Mouse (Mus musculus): ENCODE results near the gene Prkg1.

Gene Prkg1

DNA sequence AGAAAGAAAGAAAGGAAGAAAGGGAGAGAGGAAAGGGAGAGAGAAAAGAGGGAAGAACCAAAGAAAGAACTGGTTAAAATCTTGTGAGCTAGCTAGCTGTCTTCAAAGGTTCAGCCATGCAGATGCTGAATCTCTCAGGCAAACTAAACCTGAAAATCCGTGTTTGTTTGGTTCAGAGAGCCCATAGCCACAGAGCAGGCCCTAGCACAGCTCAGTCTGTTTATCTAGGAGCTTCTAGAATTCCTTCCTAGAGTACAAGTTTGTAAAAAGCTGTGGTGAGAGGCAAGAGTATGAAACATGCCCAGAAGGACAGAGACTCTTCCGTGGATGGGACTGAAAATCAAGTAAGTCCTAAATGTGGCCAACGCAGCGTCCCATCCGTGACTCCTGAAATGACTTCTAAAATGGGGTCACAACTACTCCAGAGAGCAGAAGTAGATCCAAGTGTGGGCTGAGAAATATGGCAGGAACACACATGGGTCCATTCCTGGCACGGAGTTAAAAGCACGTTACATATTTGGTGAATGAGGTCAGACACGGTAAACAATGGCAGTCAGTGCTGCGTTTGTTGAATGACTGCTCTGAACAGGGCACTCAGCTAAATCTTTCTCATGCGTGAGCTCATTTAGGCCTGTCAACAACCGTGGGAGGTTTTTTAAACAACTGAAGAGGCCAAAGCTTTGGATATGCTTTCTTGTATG lies 13.7 kb downstream of the Prkg1 start:
- no peak for ATAC-seq (ENCODE audit: insufficient number of reproducible peaks, low FRiP score, low TSS enrichment)

DNA sequence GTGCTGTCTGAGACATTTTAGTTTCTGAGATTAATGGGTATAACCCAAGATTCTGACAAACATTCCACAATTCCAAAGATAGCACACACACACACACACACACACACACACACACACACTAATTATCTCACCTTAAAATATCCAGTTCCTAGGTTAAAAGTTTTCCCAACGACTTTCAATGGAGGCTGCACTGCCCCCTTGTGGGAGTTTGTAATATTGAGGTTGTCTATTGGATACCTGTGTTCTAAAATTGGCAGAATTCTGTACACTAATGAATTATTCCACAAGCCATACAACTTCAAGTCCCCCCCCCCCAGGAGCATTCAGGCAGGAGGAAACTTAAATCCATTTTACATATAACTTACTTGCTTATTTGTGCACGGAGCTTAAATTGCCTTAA lies 18.2 kb downstream of the Prkg1 start:
- no peak for ATAC-seq (ENCODE audit: insufficient number of reproducible peaks, low FRiP score, low TSS enrichment)

DNA sequence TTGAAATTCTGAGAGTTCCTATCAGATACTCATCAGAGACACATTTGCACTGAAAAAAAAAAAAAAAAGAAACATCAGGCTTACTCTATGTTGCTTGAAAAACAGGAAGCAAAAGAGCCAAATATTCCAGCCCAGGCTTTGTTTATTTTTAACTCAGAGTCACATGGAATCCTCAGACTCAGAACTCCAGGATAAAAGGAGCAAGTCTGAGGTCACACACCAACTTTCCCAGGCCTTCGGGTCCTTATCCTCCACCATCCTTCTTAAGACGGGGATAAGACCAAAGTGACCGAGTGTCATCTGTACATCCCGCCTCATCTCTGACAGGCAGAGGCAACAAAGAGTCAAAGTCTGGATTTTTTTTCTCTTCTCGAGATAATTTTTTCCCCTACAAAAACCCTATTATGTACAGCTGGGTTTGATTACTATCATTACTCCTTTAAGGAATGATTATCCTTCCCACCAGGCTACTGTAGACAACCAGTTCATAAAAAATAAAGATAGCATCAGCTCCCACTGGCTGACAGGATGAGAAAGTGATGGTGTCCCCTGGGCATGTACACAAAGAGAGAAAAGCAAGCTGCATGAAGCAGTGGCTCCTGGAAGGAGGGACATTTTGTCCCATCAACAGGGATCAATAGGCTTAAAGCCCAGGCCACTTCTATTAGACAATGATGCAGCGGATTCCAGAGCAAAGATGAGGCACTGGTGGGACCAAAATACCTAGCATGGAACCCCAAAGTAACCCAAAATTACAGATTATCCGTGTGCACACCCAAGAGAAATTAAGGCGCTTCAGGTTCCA lies 21.4 kb downstream of the Prkg1 start:
- no peak for ATAC-seq (ENCODE audit: insufficient number of reproducible peaks, low FRiP score, low TSS enrichment)

DNA sequence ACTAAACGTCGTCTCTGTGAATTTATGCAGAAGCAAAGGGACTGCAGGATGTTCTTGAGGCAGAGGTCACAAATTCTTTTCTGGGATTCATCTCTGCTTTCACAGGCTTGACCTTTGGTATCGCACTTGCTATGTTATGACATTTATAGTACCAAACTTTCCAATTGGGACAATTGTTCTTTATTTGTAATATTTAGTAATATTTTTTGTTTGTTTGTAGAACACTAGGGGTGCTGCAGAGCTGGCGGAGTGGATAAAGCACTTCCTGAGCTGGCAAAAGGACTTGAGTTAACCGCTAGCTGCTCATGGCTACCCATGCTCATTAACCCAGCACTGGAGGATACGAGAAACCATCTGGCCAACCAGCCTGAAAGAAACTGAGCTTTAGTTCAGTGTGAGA lies 49.9 kb downstream of the Prkg1 start:
- no peak for ATAC-seq (ENCODE audit: insufficient number of reproducible peaks, low FRiP score, low TSS enrichment)

DNA sequence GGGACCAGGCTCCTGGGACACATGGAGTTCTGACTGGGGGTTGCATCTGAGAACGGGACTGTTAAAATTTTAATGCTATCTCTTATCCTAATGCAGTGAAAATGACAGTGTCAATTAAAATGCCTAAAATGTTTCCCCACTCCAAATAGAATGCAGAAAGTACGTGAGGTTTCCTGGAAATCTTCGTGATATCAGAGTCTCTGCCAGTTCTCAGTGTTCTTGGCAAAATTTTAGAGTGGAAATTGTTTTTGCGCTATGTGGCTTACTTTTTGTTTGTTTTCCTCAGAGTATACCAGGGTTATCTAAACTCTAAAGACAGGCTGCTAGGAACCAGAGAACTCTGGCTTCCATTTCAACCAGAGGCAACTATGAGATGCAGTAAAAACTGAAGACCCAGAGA lies 50.4 kb downstream of the Prkg1 start:
- no peak for ATAC-seq (ENCODE audit: insufficient number of reproducible peaks, low FRiP score, low TSS enrichment)

DNA sequence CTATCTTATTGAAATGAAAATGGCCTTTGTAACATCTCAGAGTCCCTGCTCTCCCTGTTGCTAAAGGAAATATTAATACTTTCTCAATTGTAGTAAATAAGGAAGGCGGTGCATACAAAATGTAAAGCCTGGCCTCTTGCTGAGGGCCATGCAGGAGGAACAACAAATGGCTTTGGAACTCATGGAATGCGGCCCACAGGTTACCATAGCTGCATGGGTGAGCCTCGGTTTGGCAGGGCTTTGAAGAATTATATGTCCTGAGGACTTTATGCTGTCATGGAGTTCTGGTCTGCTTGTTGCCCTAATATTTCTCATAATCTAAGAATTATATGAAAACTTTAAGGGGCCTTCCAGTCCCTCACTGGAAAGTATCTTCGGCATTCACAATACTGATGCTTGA lies 51.5 kb downstream of the Prkg1 start:
- no peak for ATAC-seq (ENCODE audit: insufficient number of reproducible peaks, low FRiP score, low TSS enrichment)

DNA sequence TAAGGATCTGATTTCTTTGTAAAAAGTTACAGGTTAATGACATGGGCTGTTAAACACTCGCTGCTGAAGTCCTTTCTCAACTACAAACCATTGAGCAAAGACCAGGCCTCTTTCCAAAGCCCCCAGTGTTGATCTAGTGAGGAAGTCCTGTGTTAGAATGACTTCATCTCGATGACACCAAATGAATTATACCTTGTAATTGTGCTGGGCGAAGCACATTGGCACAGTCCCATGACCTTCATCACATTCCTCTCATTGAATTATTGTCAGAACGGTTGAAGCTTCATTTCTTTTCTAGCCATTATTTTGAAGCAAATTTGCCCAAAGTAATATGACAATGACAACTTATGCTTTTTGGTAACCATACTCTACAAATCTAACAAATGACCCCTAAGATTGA lies 54.5 kb downstream of the Prkg1 start:
- ATAC-seq (ENCODE audit: insufficient number of reproducible peaks, low FRiP score, low TSS enrichment): no peak

DNA sequence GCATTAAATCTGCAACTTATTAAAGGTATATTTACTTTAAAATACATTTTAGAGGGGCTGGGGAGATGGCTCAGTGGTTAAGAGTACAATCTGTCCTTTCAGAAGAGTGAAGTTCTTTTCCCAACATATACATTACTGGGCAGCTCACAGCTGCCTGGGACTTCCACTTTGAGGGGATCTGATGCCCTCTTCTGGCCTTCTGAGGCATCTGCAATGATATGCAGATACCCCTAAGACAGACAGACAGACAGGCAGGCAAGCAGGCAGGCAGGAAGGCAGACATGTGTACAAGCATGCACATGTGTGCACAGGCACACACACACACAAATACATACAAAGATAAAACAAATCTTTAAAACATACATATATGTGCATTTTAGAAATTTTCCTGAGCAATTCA lies 60.8 kb downstream of the Prkg1 start:
- no peak for ATAC-seq (ENCODE audit: insufficient number of reproducible peaks, low FRiP score, low TSS enrichment)

DNA sequence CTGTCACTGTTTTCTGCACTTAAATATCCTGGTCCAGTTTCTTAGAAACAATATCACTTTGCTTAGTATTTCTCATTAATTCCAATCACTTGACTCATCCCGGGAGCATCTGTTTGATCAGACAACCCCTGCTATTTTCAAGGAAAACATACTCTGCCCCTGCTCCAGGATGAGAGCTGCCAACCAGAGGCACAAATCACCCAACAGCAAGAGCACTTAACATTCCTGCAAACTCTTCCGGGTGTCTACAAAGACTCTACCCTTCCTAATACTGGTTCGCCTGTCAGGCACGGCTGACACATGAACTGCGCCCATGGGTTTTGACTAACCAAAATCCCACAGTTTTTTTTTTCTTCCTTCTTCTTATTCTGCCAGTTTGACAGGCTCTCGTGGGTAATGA lies 65.9 kb downstream of the Prkg1 start:
- ATAC-seq (ENCODE audit: insufficient number of reproducible peaks, low FRiP score, low TSS enrichment): no peak

DNA sequence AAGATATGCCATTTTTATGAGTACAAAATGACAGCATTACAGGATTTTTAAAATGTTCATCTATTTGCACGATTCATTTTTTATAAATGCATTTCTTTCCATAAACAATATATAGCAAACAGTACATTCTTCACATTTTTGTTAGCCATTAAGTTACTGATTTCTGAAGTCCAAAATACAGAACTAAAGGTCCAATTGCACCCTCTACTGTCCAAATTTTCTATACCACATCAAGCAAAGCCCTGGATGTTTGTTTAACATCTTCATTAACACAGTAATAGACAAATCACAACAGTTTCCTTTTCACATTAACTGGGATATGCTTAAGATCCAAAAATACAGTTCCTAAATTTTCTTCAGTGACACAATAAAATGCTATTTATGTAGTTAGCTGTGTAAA lies 84.0 kb downstream of the Prkg1 start:
- no peak for ATAC-seq (ENCODE audit: insufficient number of reproducible peaks, low FRiP score, low TSS enrichment)

DNA sequence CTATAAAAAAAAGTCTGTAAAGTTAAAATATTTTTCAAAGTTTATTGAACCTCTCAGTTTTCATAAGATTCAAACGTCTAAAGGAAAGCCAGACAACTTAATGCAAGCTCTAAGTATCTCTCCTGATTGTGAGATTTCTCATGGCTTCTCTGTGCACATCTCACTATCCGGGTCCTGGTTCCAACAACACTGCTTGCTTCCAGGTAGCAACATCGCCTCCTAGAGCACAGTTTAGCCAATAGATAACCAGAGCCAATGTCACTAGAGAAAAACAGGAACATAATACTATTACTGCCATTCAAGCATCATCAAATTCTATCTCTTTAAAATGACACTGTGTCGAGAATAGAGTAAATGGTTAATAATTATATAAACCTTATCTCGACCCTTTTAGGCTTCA lies 86.5 kb downstream of the Prkg1 start:
- ATAC-seq (ENCODE audit: insufficient number of reproducible peaks, low FRiP score, low TSS enrichment): no peak

DNA sequence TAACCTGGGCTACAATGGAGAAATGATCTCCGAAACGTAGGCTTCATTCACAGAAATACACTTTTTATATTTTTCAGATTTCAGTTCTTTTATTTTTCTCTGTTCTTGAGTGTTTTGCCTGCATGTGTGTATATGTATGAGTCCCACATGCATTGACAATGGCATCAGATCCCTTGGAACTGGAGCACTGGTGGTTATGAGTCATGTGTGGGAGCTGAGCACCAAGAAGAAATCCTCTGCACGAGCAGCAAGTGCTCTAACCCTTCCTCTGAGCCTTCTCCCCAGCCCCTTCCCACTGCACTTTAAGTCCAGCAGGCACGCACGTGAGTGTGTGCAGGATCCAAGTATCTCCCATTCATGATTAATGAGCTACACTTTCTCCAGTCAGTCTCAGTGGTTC lies 93.1 kb downstream of the Prkg1 start:
- no peak for ATAC-seq (ENCODE audit: insufficient number of reproducible peaks, low FRiP score, low TSS enrichment)

DNA sequence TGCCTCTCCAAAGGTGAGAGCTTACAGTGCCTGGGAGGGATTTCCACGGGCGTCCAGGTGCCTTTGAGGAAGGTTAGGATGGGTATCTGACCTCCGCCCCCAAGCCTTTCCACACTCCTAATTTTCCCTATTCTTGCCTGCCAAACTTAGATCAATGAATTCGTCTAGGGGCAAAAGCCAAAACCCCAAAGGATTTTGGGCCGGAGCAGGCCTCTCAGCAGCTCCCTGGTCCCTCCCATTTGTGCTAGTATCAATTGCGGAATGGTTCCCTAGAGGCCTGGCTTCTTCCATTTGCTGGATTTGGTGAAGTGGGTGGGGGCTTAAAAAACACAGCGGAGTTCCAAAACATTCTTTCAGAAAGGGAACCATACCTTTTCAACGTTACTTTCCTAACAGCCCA lies 99.8 kb downstream of the Prkg1 start:
- no peak for ATAC-seq (ENCODE audit: insufficient number of reproducible peaks, low FRiP score, low TSS enrichment)

DNA sequence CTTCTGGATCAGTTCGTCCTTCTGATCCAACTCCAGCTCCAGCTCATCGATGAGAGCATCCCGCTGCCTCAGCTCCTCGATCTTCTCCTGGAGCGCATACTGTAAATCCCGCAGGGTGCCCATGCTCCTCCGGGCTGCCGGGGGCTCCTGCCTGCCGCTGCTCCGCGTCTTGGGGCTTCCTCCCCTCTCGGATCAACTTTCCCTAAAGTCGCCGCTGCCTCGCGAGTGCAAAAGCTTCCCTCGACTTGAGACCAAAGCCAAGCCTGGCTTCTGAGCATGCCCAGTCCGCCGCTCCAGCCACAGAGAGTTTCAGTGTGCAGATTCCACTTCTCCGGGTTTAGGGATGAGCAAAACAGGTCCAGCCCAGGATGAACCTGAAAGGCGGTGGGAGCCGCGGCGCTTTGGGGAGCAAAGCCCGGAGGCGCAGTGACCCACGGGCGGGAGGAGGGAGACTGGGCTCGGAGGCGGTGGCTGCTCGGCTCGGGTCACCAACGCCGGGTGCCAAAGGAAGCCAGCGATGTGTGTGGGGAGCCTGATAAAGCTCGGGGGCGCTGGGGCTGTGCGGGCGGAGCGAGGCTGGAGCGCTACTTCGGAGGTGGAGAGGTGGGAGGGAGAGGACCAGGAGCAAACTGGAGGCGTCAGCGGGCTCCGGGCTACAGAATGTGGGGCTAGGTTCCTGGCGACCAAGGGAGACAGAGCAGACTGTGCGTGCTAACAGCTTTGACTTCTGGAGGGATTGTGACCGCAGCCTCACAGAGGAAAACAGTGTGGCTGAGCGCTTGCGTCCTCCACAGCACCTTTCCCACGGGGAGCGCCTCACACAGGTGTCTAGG lies 100.5 kb downstream of the Prkg1 start:
- ATAC-seq (ENCODE audit: insufficient number of reproducible peaks, low FRiP score, low TSS enrichment): peak; percentile 40; the same call in 1 of the 2 replicates

DNA sequence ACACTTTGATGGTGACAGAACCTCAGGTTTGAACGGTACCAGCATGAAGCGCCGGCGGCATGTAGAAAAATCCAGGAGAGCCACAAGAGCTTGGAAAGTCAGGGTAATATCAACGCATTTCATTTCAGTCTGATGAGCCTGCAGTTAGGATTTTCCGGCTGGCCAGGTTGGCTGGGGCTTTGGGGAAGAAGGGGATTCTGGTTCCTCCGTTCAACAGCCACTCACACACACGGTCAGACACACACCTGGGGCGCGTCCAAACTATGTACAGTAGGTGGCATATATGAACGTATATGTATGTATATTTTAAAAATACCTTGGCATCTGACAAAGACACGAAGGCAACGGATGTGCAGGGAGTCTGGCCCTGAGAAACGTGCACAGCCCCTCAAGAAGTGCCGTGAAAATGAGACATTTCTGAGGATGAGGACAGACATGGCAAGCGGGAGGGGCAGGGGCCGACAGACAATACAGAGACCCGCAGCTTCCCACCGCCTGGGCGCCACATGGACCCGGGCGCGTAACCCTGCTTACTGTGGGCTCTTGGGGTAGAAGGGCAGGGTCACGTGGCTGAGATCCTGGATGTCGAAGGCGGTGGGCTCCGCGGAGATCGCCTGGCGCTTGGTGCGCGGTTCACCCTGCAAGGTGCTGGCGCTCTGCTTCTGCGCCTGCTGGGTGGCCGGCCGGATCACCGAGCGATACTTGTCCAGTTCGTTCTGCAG lies 101.2 kb downstream of the Prkg1 start:
- ATAC-seq (ENCODE audit: insufficient number of reproducible peaks, low FRiP score, low TSS enrichment): no peak

DNA sequence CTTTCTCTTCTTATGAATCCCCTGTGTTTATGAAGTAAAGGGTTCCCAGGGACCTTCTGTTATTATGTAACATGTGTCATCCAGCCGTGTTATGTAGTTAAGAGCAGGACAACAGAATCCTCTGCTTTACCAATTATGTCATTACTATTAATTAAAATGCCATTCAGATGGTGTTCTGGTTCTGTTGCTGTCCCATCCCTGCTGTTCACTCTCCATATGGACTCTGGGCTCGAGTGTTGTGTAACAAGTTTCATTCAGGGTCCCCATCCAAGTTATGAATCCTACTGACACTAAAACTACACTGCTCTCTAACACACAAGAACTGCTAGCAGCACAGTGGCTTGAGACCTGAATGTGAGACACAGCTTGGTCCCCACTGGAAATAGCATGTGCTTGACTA lies 102.0 kb downstream of the Prkg1 start:
- no peak for ATAC-seq (ENCODE audit: insufficient number of reproducible peaks, low FRiP score, low TSS enrichment)

DNA sequence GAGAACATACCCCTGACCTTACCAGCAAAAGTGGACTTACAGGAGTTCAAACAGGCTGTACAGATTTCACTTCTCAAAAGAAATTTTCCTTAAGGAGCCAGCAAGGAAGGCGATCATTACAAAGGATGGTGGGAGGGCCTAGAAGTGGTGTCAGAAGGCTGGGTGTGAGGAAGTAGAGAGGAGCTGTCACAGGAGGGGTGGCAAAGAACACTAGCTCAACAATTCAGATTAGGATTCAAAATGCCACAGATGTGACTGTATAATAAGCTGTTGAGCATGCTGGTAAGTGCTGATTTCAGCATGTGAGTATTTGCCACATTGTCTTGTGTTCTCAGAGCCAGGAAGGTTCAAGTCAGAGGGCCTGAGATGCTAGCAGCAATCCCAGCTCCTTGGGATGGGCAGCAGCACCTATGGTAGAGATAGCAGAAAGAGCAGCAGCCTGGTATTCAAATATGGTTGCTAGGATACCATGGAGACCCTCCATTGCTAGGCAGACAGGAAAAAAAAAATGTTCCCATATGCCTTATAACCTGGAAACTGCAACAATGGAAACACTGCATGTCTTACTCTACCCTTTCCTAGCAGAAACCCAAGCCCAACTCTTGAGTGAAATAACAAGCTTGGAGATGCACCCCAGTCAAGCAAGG lies 106.0 kb downstream of the Prkg1 start:
- no peak for ATAC-seq (ENCODE audit: insufficient number of reproducible peaks, low FRiP score, low TSS enrichment)

DNA sequence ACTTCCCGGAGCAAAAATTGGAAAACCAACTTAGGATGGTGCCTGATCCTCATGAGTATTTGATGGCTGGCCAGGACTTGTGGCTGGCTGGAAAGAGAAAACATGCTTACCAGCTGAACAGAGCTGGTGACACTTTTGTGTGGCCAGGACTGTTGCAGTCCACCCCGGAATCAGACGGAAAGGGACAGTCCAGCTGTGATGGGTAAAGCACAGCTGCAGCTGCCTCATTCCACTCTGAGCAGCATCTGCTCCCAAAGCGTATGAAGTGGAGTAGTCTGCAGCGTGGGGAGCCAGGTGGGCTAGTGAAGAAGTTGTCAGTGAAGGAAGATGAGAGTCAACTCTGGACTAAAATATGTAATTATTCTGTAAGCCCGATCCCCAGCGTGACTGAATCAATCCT lies 108.6 kb downstream of the Prkg1 start:
- no peak for ATAC-seq (ENCODE audit: insufficient number of reproducible peaks, low FRiP score, low TSS enrichment)

DNA sequence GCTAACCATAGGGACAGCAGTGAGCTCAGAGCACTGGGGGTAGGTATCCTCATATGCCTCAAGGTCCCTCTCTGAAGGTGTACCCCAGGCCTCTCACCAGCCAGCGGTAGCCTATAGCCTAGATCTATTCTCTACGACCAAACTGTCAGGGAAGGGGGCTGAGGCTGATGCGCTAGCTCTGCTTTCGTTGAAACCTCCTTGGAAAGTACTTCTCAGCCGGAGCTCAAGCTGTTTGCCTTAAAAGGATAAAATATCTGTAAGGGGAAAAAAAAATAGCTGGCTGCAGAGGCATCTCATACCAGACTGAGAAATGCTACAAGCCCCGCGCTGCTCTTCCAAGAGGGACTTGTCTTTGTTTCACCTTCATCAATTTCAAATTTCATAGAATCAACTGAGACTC lies 109.0 kb downstream of the Prkg1 start:
- ATAC-seq (ENCODE audit: insufficient number of reproducible peaks, low FRiP score, low TSS enrichment): no peak

DNA sequence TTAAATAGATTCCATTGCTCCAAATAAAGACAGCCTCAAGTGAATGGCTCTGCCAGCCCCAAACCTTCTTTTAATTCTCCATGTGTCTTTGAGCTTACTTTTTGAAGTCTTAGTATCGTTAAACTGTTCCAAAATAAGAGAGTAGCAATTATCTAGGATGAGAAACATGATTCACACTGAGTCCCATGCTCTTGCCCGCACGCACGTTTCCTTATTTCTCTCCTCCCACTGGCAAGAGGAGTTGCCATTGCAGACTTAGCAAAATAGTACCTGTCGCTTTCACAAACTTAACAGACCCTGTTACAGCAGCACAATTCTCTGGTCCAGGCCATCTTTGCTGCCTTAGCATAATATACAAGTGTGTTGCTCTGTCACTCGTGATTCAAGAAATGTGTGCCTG lies 110.8 kb downstream of the Prkg1 start:
- ATAC-seq (ENCODE audit: insufficient number of reproducible peaks, low FRiP score, low TSS enrichment): no peak

All from cerebellum, adult (tissue).